Mouse (Mus musculus) left cerebral cortex, postnatal 25 days (tissue): ENCODE measurements around the gene Tex11. TPM values are rescaled to one million over a fixed set of nuclear protein-coding genes. Genes with fewer than 3 reads are reported as not detected.

ENCODE experiments used
- DNase-seq, 2 experiments: peaks; one replicate each; pipeline ENCODE4 v3.0.0; 2022; ENCODE audit warnings: low spot score in 2 of 2, mixed read lengths in 1 of 2
- intact Hi-C: fragments of 180-260 bp; cut with DNase I; formaldehyde crosslinking; loops from one replicate; pipeline ENCODE4 v1.15.1; 2025
- total RNA-seq, 2 experiments: library from RNA; stranded (reverse); gene quantifications; 2 replicates each; pipeline ENCODE4 v1.2.3; 2021

The Tex11 gene
- total RNA-seq, 2 experiments from 2014 or later: 0.18 TPM; not detected in 1

DNA sequence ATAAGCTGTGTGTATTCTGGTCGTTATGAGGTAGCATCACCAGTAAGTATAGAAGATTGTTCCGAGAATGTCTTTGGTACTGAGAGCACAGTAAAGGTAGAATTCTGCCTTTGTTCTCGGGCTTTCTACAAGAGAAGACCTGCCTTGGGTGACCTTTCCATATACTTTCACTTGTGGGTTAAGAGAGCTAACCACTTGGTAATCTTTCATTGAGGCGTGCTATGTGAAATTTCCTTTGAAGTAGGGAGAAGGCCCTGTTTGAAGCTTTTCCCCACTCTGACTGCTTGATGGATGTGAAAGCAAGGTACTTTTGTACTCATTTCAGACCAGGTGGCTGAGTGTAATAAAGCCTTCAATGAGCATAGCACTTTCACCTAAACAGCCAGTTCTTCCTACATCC is 270.1 kb downstream of the Tex11 start:
- DNase-seq: no peak
- intact Hi-C loops: no loop called here

Other genes with a start within 250 kb of the Tex11 start
- 1 to 10 TPM; 6.7 to 7.4 TPM for gene Slc7a3, start 26.4 kb upstream of the Tex11 start, total RNA-seq
- 10 to 100 TPM; 69.4 to 75.2 TPM for gene Snx12, start 162.9 kb upstream of the Tex11 start, total RNA-seq
- 10 to 100 TPM; 15.4 to 18.1 TPM for gene Foxo4, start 194.9 kb upstream of the Tex11 start, total RNA-seq
- gene Gm614, start 204.3 kb upstream of the Tex11 start, total RNA-seq: not detected
- gene Il2rg, start 208.6 kb upstream of the Tex11 start, total RNA-seq: 1 to 10 TPM; 1.5 to 1.6 TPM
- gene Gm20489, start 209.4 kb upstream of the Tex11 start, total RNA-seq: not detected
- gene Med12, start 214.4 kb upstream of the Tex11 start, total RNA-seq: 10 to 100 TPM; 18.4 to 22.7 TPM
- gene Nlgn3, start 239.5 kb upstream of the Tex11 start, total RNA-seq: 100 to 1,000 TPM; 174 to 180 TPM